Mouse (Mus musculus) heart, postnatal 0 days (tissue): Measurements from ENCODE around the gene Mylip.

Experiments used
- CTCF ChIP-seq: IDR thresholded peaks from 2 replicates; pipeline ENCODE4 v1.5.1; 2016; ENCODE audit warnings: antibody characterized with exemption, control low read depth, low read depth
- EP300 ChIP-seq: IDR thresholded peaks from 2 replicates; pipeline ENCODE4 v1.6.1; 2016; ENCODE audit warnings: antibody characterized with exemption, low read depth

GRCm38 (mm10) chr13:45374846-45375245 is 14.7 kb upstream of the Mylip start:
- no peak for TF ChIP-seq CTCF
- no peak for TF ChIP-seq EP300
